Mouse (Mus musculus): ENCODE measurements around the gene Ddx31.

Ddx31 gene

GRCm38 (mm10) chr2:28863857-28864256 lies 23.7 kb downstream of the Ddx31 start:
- DNase-seq (ENCODE audit: low read depth, low spot score): no peak

GRCm38 (mm10) chr2:28867495-28867894 lies 27.3 kb downstream of the Ddx31 start:
- no peak for DNase-seq (ENCODE audit: low read depth, low spot score)

- no peak for DNase-seq (ENCODE audit: low read depth, low spot score)
Measured at GRCm38 (mm10) chr2:28875554-28875953, 35.3 kb downstream of the Ddx31 start.

GRCm38 (mm10) chr2:28881275-28881674 lies 41.1 kb downstream of the Ddx31 start:
- DNase-seq (ENCODE audit: low read depth, low spot score): no peak

- DNase-seq (ENCODE audit: low read depth, low spot score): no peak
Measured at GRCm38 (mm10) chr2:28882047-28882446, 41.8 kb downstream of the Ddx31 start.

GRCm38 (mm10) chr2:28882826-28883485 lies 42.8 kb downstream of the Ddx31 start:
- no peak for DNase-seq (ENCODE audit: low read depth, low spot score)

GRCm38 (mm10) chr2:28884914-28885313 lies 44.7 kb downstream of the Ddx31 start:
- DNase-seq (ENCODE audit: low read depth, low spot score): no peak

- no peak for DNase-seq (ENCODE audit: low read depth, low spot score)
Measured at GRCm38 (mm10) chr2:28892796-28893195, 52.6 kb downstream of the Ddx31 start.

GRCm38 (mm10) chr2:28893526-28893925 lies 53.3 kb downstream of the Ddx31 start:
- DNase-seq (ENCODE audit: low read depth, low spot score): no peak

GRCm38 (mm10) chr2:28895876-28896275 lies 55.7 kb downstream of the Ddx31 start:
- no peak for DNase-seq (ENCODE audit: low read depth, low spot score)

- DNase-seq (ENCODE audit: low read depth, low spot score): no peak
Measured at GRCm38 (mm10) chr2:28897340-28897899, 57.2 kb downstream of the Ddx31 start.

GRCm38 (mm10) chr2:28902291-28902690 lies 62.1 kb downstream of the Ddx31 start:
- no peak for DNase-seq (ENCODE audit: low read depth, low spot score)

- DNase-seq (ENCODE audit: low read depth, low spot score): no peak
Measured at GRCm38 (mm10) chr2:28903871-28904270, 63.7 kb downstream of the Ddx31 start.

GRCm38 (mm10) chr2:28904786-28905185 lies 64.6 kb downstream of the Ddx31 start:
- DNase-seq (ENCODE audit: low read depth, low spot score): no peak

- DNase-seq (ENCODE audit: low read depth, low spot score): no peak
Measured at GRCm38 (mm10) chr2:28905561-28905960, 65.4 kb downstream of the Ddx31 start.

GRCm38 (mm10) chr2:28907691-28908388 lies 67.6 kb downstream of the Ddx31 start:
- DNase-seq (ENCODE audit: low read depth, low spot score): no peak

GRCm38 (mm10) chr2:28908389-28909153 lies 68.4 kb downstream of the Ddx31 start:
- DNase-seq (ENCODE audit: low read depth, low spot score): no peak

- no peak for DNase-seq (ENCODE audit: low read depth, low spot score)
Measured at GRCm38 (mm10) chr2:28909186-28909817, 69.1 kb downstream of the Ddx31 start.

GRCm38 (mm10) chr2:28909818-28910710 lies 69.9 kb downstream of the Ddx31 start:
- no peak for DNase-seq (ENCODE audit: low read depth, low spot score)

GRCm38 (mm10) chr2:28910877-28911276 lies 70.7 kb downstream of the Ddx31 start:
- no peak for DNase-seq (ENCODE audit: low read depth, low spot score)

Measured in A20 (cell line).